ENCODE assay signal across 8 mouse cellular contexts in genomic region chr7:118518687-118519086, GRCm38 (mm10). TPM values are rescaled to one million over a fixed set of nuclear protein-coding genes. Genes with fewer than 3 reads are reported as not detected.
A peak's percentile ranks its signal among the peaks of the same experiment; 100 is the strongest.
DNase-seq lines count a peak whose midpoint lies in the region; ATAC-seq lines count a peak whose summit lies in the region.

No protein-coding gene starts in this region.

- H3K9ac ChIP-seq in embryonic facial prominence, embryonic 14.5 days (ENCODE audit: low read depth, low read length) = no peak overlapping the region

- H3K27ac ChIP-seq in embryonic facial prominence, embryonic 14.5 days (replicated peaks; ENCODE audit: low read depth, low read length) = no peak overlapping the region
- no peak overlapping the region for H3K27ac ChIP-seq in heart, embryonic 10.5 days

- H3K4me3 ChIP-seq in embryonic facial prominence, embryonic 14.5 days (ENCODE audit: low read depth, low read length) = no peak overlapping the region
- H3K4me3 ChIP-seq in heart, embryonic 10.5 days = no peak overlapping the region

- no peaks in the 10 kb centered on the region for H3K27me3 ChIP-seq in embryonic facial prominence, embryonic 14.5 days (replicated peaks; ENCODE audit: control insufficient read depth, insufficient read depth, low read length)
- peaks cover 15% of the 10 kb centered on the region for H3K27me3 ChIP-seq in heart, embryonic 10.5 days (ENCODE audit: insufficient read depth, poor library complexity, severe bottlenecking)

- H3K4me2 ChIP-seq in embryonic facial prominence, embryonic 14.5 days (ENCODE audit: low read depth, low read length) = no peak overlapping the region

- no peaks in the 10 kb centered on the region for H3K9me3 ChIP-seq in embryonic facial prominence, embryonic 14.5 days (ENCODE audit: control insufficient read depth, low read length)
- no peaks in the 10 kb centered on the region for H3K9me3 ChIP-seq in heart, embryonic 10.5 days

- 3% methylated on average over 18 of the region's 18 CpGs for WGBS in embryonic facial prominence, embryonic 14.5 days
- WGBS in heart, embryonic 10.5 days = 3% methylated on average over 18 of the region's 18 CpGs

- peak; percentile 76 for DNase-seq in A20 (ENCODE audit: low read depth, low spot score)
- DNase-seq in adrenal gland, postnatal 25 days = peak; percentile 86
- DNase-seq in embryonic facial prominence, embryonic 14.5 days (ENCODE audit: low spot score) = peak; percentile 46
- DNase-seq in heart, embryonic 10.5 days (ENCODE audit: low spot score) = peak; percentile 86
- DNase-seq in kidney, adult 9 months = peak; percentile 61
- DNase-seq in liver = peak; percentile 71
- peak; percentile 19 to 56 for DNase-seq in monocyte, adult 2 months (ENCODE audit: low read depth in 1 of 2, low spot score in 2 of 2)
- peak; percentile 37 to 70 for DNase-seq in spleen, postnatal 14 days (ENCODE audit: low spot score in 2 of 2)

- H3K36me3 ChIP-seq in embryonic facial prominence, embryonic 14.5 days (ENCODE audit: control insufficient read depth, insufficient read depth, low read length) = 0 out of 2 replicates have a peak, but pooled peaks cover 6% of the 10 kb centered on the region
- peaks cover 8% of the 10 kb centered on the region; the same call in 1 of the 2 replicates for H3K36me3 ChIP-seq in heart, embryonic 10.5 days

- no peaks in the 10 kb centered on the region for H3K4me1 ChIP-seq in embryonic facial prominence, embryonic 14.5 days (ENCODE audit: control insufficient read depth, insufficient read depth, low read length)
- peaks cover 15% of the 10 kb centered on the region for H3K4me1 ChIP-seq in heart, embryonic 10.5 days

- ATAC-seq in embryonic facial prominence, embryonic 14.5 days (ENCODE audit: low read depth) = peak; percentile 77

RNA-seq across cellular contexts. Expression of gene Coq7, which starts 14.5 kb away (rescaled TPM):
- 36.9 and 40.3 TPM in 2 replicates for total RNA-seq in adrenal gland, postnatal 25 days (2021)
- 98.7 and 100 TPM in 2 replicates for polyA plus RNA-seq in embryonic facial prominence, embryonic 14.5 days (2014; fragmentation: Nextera tagmentation; extraction: Ambion mirVana)
- polyA plus RNA-seq in heart, embryonic 10.5 days (2016; fragmentation: Nextera tagmentation; extraction: Ambion mirVana) = 151 and 174 TPM in 2 replicates

RNA-seq across cellular contexts. Expression of gene Itpripl2, which starts 26.9 kb away (rescaled TPM):
- 11.7 and 15.7 TPM in 2 replicates for total RNA-seq in adrenal gland, postnatal 25 days (2021)
- polyA plus RNA-seq in embryonic facial prominence, embryonic 14.5 days (2014; fragmentation: Nextera tagmentation; extraction: Ambion mirVana) = 5.0 TPM in 2 replicates
- 1.6 and 2.2 TPM in 2 replicates for polyA plus RNA-seq in heart, embryonic 10.5 days (2016; fragmentation: Nextera tagmentation; extraction: Ambion mirVana)
